Mouse (Mus musculus): ENCODE data around the gene Kansl3.

- no peak for TF ChIP-seq CTCF (IDR thresholded peaks at IDR 0.05)
- no peak for TF ChIP-seq EP300 (IDR thresholded peaks at IDR 0.05)
Measured at GRCm38 (mm10) chr1:36397041-36397440, 28.1 kb upstream of the Kansl3 start.

All from lung, postnatal 0 days (tissue).